Mouse (Mus musculus): Measurements from ENCODE around the gene Slx4ip.

- no peak for TF ChIP-seq CTCF (IDR thresholded peaks at IDR 0.05; ENCODE audit: extremely low read depth, insufficient read depth, low read length)
- TF ChIP-seq POLR2A (IDR thresholded peaks at IDR 0.05; ENCODE audit: extremely low read depth, insufficient read depth, low read length) = no peak
Measured at GRCm38 (mm10) chr2:137116025-137116674, 225.1 kb downstream of the Slx4ip start, which contains the start of gene Jag1.

Measured in cortical plate, adult 2 months (tissue).